ENCODE assay signal across 9 mouse cellular contexts in the genomic region with DNA sequence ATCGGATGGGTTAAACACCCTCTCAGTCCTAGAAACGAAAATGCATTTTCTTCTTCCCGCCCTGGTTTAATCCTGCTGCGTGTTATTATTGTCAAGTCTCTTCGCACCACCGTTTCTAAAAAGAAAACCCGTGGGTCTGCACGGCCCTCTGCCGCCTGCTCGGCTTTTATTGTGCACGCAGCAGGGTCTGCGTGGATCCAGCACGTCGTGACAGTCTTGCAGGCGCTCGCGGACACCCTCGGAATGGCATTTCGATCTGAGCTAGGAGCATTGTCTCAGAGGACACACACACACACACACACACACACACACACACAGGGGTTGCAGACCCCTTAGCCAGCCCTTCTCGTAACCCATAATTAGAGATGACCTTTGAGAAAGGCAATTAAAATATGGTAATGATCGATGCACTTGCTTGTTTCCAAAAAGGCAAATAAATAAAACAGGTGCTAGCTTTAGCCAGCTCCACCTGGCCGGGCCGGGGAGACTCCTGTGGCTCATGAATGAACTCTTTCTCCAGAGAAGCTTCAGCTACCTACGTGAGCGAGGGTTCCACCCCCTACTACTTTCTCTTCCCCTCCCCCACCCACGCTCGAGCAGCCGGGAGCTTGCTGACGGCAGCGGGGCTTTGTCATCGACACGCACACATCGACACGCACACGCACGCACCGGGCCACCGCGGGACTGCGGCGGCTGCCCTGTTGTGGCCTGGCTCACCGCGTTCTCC. TPM values are rescaled to one million over a fixed set of nuclear protein-coding genes. Genes with fewer than 3 reads are reported as not detected.
A peak's percentile ranks its signal among the peaks of the same experiment; 100 is the strongest.
DNase-seq lines count a peak whose midpoint lies in the region; ATAC-seq lines count a peak whose summit lies in the region.
"Had no signal": no experiment of that assay in that cellular context is flagged by ENCODE, and none has a peak within 500 bp of the region (broad histone marks: within the 10 kb centered on the region; RNA-seq: fewer than 3 reads in every experiment).

No protein-coding gene starts in this region.

- no peaks in the 10 kb centered on the region for H3K36me3 ChIP-seq in kidney, embryonic 14.5 days (ENCODE audit: control insufficient read depth, insufficient read depth, low read length)
- no peaks in the 10 kb centered on the region for H3K36me3 ChIP-seq in embryonic facial prominence, embryonic 15.5 days

- WGBS in kidney, embryonic 14.5 days: 5% methylated on average over 43 of the region's 43 CpGs
- WGBS in embryonic facial prominence, embryonic 15.5 days: 8% methylated on average over 43 of the region's 43 CpGs

- no peak overlapping the region for H3K27ac ChIP-seq in kidney, embryonic 14.5 days (ENCODE audit: low read depth, low read length)
- no peak overlapping the region for H3K27ac ChIP-seq in embryonic facial prominence, embryonic 15.5 days (replicated peaks)
- H3K27ac ChIP-seq: macrophage had no signal

- no peaks in the 10 kb centered on the region for H3K9me3 ChIP-seq in kidney, embryonic 14.5 days (ENCODE audit: control insufficient read depth, low read length)
- no peaks in the 10 kb centered on the region for H3K9me3 ChIP-seq in embryonic facial prominence, embryonic 15.5 days (replicated peaks)

- H3K4me1 ChIP-seq in kidney, embryonic 14.5 days (ENCODE audit: control insufficient read depth, insufficient read depth, low read length): peaks cover 14% of the 10 kb centered on the region; the same call in 1 of the 2 replicates
- peaks cover 40% of the 10 kb centered on the region for H3K4me1 ChIP-seq in embryonic facial prominence, embryonic 15.5 days

- H3K4me3 ChIP-seq in kidney, embryonic 14.5 days (ENCODE audit: low read length): peak overlapping the region; percentile 22
- peak overlapping the region; percentile 23 for H3K4me3 ChIP-seq in embryonic facial prominence, embryonic 15.5 days (replicated peaks)

- peak overlapping the region; percentile 12; the same call in 1 of the 2 replicates for H3K9ac ChIP-seq in kidney, embryonic 14.5 days (ENCODE audit: low read depth, low read length)
- no peak overlapping the region for H3K9ac ChIP-seq in embryonic facial prominence, embryonic 15.5 days

- DNase-seq in kidney, adult 9 months: no peak
- DNase-seq in MN1 (ENCODE audit: low spot score): peak; percentile 72
- DNase-seq in kidney, postnatal 14 days: peak; percentile 8
- DNase-seq in naive thymus-derived CD4-positive, alpha-beta T cell, adult 2 months (ENCODE audit: low read depth): peak; percentile 83
- DNase-seq in adrenal gland, postnatal 25 days: no peak

- peaks cover 30% of the 10 kb centered on the region for H3K27me3 ChIP-seq in kidney, embryonic 14.5 days (ENCODE audit: control insufficient read depth, insufficient read depth, low read length)
- peaks cover 46% of the 10 kb centered on the region for H3K27me3 ChIP-seq in embryonic facial prominence, embryonic 15.5 days

- ATAC-seq in kidney, embryonic 14.5 days (ENCODE audit: low FRiP score, low TSS enrichment): no peak
- ATAC-seq in embryonic facial prominence, embryonic 15.5 days (ENCODE audit: insufficient number of reproducible peaks, low FRiP score, low TSS enrichment, low read depth): no peak
- no peak for ATAC-seq in erythroid progenitor cell, adult 5-6 weeks (replicated peaks; ENCODE audit: low FRiP score, poor library complexity, severe bottlenecking)

- H3K4me2 ChIP-seq in kidney, embryonic 14.5 days (replicated peaks; ENCODE audit: low read depth, low read length): peak overlapping the region; percentile 38
- H3K4me2 ChIP-seq in embryonic facial prominence, embryonic 15.5 days (replicated peaks): peak overlapping the region; percentile 49

RNA-seq across cellular contexts. Expression of a gene that starts 8.7 kb away (rescaled TPM):
- 16.3 and 24.1 TPM in 2 replicates for polyA plus RNA-seq in kidney, embryonic 14.5 days (2014; fragmentation: Nextera tagmentation; extraction: Ambion mirVana)
- 13.9 and 14.5 TPM in 2 replicates for polyA plus RNA-seq in embryonic facial prominence, embryonic 15.5 days (2015; fragmentation: Nextera tagmentation; extraction: Ambion mirVana)
- total RNA-seq in erythroid progenitor cell, adult 5-6 weeks (2015; ENCODE audit: low replicate concordance): 21.4 and 32.4 TPM in 2 replicates
- total RNA-seq in erythroid progenitor cell, adult 5-6 weeks (2017; ENCODE audit: low replicate concordance): 26.3 and 35.9 TPM in 2 replicates
- 22.0 and 22.7 TPM in 2 replicates for total RNA-seq in adrenal gland, postnatal 25 days (2021)

Comparison
In these comparisons a context has a peak if more than half of its experiments do, and no peak if none do; other contexts are left out.
1. DNase-seq: peak in MN1 (single experiment), kidney, postnatal 14 days (single experiment) and naive thymus-derived CD4-positive, alpha-beta T cell, adult 2 months (single experiment); none in kidney, adult 9 months (single experiment) and adrenal gland, postnatal 25 days (single experiment).